17 mouse cellular contexts compared by ENCODE assay signal in genomic region chr16:14130796-14131195, GRCm38 (mm10).
"Had no signal": no experiment of that assay in that cellular context is flagged by ENCODE, and none has a peak within 500 bp of the region (broad histone marks: within the 10 kb centered on the region; RNA-seq: fewer than 3 reads in every experiment).

No protein-coding gene starts in this region.

- H3K27me3 ChIP-seq: liver, embryonic 13.5 days; midbrain, embryonic 12.5 days; midbrain, embryonic 15.5 days; neural tube, embryonic 12.5 days; neural tube, embryonic 15.5 days; stomach, embryonic 15.5 days had no signal

- H3K4me2 ChIP-seq: liver, embryonic 13.5 days; midbrain, embryonic 12.5 days; midbrain, embryonic 15.5 days; neural tube, embryonic 12.5 days; neural tube, embryonic 15.5 days; stomach, embryonic 15.5 days had no signal

- H3K4me3 ChIP-seq: layer of hippocampus, adult 2 months; liver, embryonic 13.5 days; midbrain, embryonic 12.5 days; midbrain, embryonic 15.5 days; neural tube, embryonic 12.5 days; neural tube, embryonic 15.5 days; stomach, embryonic 15.5 days had no signal

- H3K9me3 ChIP-seq: liver, embryonic 13.5 days; midbrain, embryonic 12.5 days; midbrain, embryonic 15.5 days; neural tube, embryonic 12.5 days; neural tube, embryonic 15.5 days; stomach, embryonic 15.5 days had no signal

- H3K9ac ChIP-seq: liver, embryonic 13.5 days; midbrain, embryonic 12.5 days; midbrain, embryonic 15.5 days; neural tube, embryonic 12.5 days; neural tube, embryonic 15.5 days; stomach, embryonic 15.5 days had no signal

- ATAC-seq: inflammation-experienced regulatory T-cells, adult 6 months; intestine, embryonic 16.5 days; midbrain, embryonic 15.5 days had no signal

- H3K4me1 ChIP-seq: liver, embryonic 13.5 days; midbrain, embryonic 12.5 days; midbrain, embryonic 15.5 days; neural tube, embryonic 12.5 days; neural tube, embryonic 15.5 days; stomach, embryonic 15.5 days had no signal

- DNase-seq: layer of hippocampus, adult 9-11 months; liver, embryonic 13.5 days; lung, adult 2 months; lung, postnatal 14 days; lung, postnatal 4 days; right cerebral cortex, adult 18-20 months; right cerebral cortex, postnatal 14 days; spleen, adult 18-20 months; thymus, postnatal 25 days had no signal

- H3K27ac ChIP-seq: layer of hippocampus, adult 2 months; liver, embryonic 13.5 days; midbrain, embryonic 12.5 days; midbrain, embryonic 15.5 days; neural tube, embryonic 12.5 days; neural tube, embryonic 15.5 days; stomach, embryonic 15.5 days had no signal
